Mouse (Mus musculus): ENCODE results near the gene Ttc16. TPM values are rescaled to one million over a fixed set of nuclear protein-coding genes. Genes with fewer than 3 reads are reported as not detected.

The Ttc16 gene
- polyA plus RNA-seq, 1 experiment from 2014 or later, result not detected

DNA sequence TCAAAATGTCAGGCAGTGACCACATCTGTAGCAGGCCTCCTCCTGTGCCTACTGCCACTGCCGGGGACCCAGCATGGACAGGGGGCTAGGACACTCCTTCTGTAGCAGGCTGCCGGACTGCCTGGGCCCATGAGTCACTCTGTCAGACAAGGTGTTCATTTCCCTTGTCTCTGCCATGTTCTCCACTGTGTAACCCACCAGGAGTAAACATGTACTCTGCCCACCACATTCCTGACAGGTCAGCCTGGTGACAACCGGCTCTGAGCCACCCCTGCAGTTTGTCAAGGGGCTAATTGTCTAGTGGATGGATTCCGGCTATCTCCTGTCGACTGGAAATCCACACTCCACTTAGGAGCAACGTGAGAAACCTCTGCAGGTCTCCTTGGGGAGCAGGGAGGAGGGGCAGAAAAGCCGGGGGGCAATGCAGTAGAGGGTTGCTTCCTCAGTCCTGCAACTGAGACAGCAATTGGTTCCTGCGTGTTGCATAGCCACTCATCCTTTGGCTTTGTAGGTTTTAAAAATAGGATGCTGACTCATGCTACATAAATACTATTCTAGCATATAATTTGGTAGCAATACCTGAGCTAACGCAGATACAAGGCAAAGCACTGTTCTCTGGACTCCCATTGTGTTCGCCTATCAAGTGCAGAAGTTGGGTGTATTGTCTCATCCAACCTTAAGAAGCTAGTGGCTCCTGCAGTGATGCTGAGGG lies 23.0 kb upstream of the Ttc16 start:
- H3K36me3 ChIP-seq (ENCODE audit: inconsistent target), result peaks cover 49% of the 10 kb centered on the region

DNA sequence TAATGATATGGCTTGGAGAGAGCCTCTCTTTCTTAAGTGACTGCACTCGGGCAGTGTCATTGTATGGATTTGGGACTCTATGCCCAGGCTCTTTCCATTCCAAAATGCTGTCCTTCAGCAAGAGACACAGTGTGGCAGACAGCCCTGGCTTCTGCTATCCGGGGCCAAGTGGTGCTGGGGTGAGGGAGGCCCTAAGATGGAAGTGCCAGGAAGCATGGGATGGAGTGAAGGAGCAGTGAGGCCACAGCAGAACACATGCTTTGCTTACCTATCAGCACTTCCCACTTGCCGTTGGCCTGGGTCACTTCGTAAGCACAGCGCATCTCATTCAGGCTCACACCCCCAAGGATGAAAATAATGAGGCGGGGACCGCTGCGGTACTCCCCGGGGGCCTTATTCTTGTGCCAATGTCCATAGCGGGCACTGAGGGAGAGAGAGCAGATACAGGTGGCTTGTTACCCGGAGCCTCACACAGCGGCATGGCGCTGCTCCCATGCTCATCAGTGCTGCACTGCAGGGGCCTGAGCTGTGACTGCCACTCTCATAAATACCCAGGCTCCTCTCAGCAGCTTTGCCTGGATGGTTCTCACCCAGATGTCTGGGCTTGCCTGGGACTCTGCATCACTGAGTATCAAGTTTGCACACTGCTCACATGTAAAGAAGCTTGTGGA lies 20.4 kb upstream of the Ttc16 start:
- over 99% methylated on average over 13 of the region's 13 CpGs for WGBS (ENCODE audit: missing documents)
- Histone ChIP-seq H3K27ac (no peak overlapping the region), H3K36me3 (ENCODE audit: inconsistent target) (peaks cover 48% of the 10 kb centered on the region), H3K4me3 (ENCODE audit: inconsistent target) (no peak overlapping the region), H3K79me2 (ENCODE audit: inconsistent target) (no peaks in the 10 kb centered on the region)

More for the DNA sequence above, 23.0 kb upstream of the Ttc16 start:
- Histone ChIP-seq H3K4me3 (ENCODE audit: inconsistent target) (no peak overlapping the region), H3K27ac (no peak overlapping the region), H3K79me2 (ENCODE audit: inconsistent target) (no peaks in the 10 kb centered on the region)
- WGBS (ENCODE audit: missing documents), result 76% methylated on average over 10 of the region's 10 CpGs

DNA sequence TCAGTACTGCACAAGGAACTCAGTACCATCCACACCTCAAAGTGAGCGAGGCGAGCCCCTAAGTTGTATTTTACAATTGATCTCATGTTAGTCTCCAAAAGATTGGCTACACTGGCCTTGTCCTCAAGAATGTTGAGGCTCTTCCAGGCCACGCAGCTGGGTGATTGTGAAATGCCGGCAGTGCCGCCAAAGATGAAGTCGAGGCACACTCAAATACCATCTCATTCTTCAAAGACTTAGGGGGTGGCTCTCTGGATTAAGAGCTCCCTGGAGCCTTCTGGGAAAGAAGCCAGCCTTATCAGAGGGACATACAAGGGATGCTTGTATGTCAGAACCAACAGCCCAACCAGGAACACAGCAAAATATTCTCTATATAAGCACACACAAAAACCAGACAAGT lies 15.9 kb upstream of the Ttc16 start:
- no peaks in the 10 kb centered on the region for H3K79me2 ChIP-seq (ENCODE audit: inconsistent target)
- H3K36me3 ChIP-seq (ENCODE audit: inconsistent target), result peaks cover 16% of the 10 kb centered on the region; the same call in 1 of the 2 replicates
- H3K4me3 ChIP-seq (ENCODE audit: inconsistent target), result no peak overlapping the region
- WGBS (ENCODE audit: missing documents), result 90% methylated on average over 6 of the region's 6 CpGs
- no peak overlapping the region for H3K27ac ChIP-seq

DNA sequence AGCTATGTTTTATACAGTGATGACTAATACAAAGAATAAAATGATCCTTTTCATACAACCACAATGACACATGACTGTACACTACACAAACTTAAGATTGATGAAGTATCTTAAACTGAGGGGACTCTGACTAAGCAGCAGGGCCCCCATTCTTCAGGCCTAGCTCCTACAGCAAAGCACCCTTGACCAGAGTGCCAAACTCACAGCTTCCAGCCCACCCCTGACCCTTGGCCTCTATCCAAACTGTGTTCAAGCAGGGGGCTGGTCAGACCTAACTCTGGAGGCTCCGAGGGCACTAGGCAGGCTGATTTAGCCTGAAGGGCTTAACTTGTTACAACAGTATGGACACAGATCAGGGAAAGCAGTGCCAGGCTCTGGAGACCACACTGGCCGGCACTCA lies 13.1 kb upstream of the Ttc16 start:
- 89% methylated on average over 2 of the region's 2 CpGs for WGBS (ENCODE audit: missing documents)

DNA sequence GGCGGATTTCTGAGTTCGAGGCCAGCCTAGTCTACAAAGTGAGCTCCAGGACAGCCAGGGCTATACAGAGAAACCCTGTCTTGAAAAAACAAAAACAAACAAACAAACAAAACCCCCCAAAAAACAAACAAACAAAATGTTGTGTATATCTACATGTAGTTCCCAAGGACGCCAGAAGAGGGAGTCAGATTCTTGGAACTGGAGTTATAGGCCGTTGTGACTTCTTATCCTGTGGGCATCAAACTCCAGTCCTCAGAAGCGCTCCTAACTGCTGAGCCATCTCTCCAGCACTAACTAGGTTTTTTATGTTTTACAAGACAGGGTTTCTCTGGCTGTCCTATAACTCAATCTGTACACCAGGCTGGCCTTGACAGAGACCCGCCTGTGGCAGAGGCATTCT lies 11.7 kb upstream of the Ttc16 start:
- H3K79me2 ChIP-seq (ENCODE audit: inconsistent target), result no peaks in the 10 kb centered on the region
- no peak overlapping the region for H3K27ac ChIP-seq
- H3K36me3 ChIP-seq (ENCODE audit: inconsistent target), result no peaks in the 10 kb centered on the region
- no peak overlapping the region for H3K4me3 ChIP-seq (ENCODE audit: inconsistent target)
- WGBS (ENCODE audit: missing documents), result 50% methylated on average over 4 of the region's 6 CpGs

More for the DNA sequence above, 13.1 kb upstream of the Ttc16 start:
- Histone ChIP-seq H3K79me2 (ENCODE audit: inconsistent target) (no peaks in the 10 kb centered on the region), H3K27ac (no peak overlapping the region), H3K36me3 (ENCODE audit: inconsistent target) (no peaks in the 10 kb centered on the region; the same call in 1 of the 2 replicates), H3K4me3 (ENCODE audit: inconsistent target) (no peak overlapping the region)

- H3K36me3 ChIP-seq (ENCODE audit: inconsistent target), result no peaks in the 10 kb centered on the region
- no peaks in the 10 kb centered on the region for H3K79me2 ChIP-seq (ENCODE audit: inconsistent target)
- no peak within 1 kb of the TSS for H3K4me3 ChIP-seq (ENCODE audit: inconsistent target)
- WGBS (ENCODE audit: missing documents), result 86% methylated on average over 4 of the region's 4 CpGs
- no peak within 1 kb of the TSS for H3K27ac ChIP-seq
These were observed 8.7 kb upstream of the Ttc16 start, which contains the start of gene Cfap157 for GRCm38 (mm10) chr2:32784048-32784681. Gene Cfap157 (minus strand): TSS chr2:32784428.

DNA sequence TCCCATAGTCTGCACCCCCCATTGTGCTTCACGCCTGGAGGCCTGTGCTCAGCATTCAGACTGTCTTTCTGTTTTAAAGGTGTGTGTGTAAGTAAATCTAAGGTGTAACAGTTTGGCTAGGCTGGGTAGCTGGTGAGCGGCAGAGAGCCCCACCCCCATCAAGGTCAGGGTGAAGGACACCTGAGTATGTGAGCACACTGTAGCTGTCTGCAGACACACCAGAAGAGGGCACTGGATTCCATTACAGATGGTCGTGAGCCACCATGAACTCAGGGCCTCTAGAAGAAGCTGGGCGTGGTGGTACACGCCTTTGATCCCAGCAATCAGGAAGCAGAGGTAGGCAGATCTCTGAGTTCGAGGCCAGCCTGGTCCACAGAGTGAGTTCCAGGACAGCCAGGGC lies 6.3 kb upstream of the Ttc16 start:
- Histone ChIP-seq H3K79me2 (ENCODE audit: inconsistent target) (no peaks in the 10 kb centered on the region), H3K27ac (no peak overlapping the region), H3K4me3 (ENCODE audit: inconsistent target) (no peak overlapping the region), H3K36me3 (ENCODE audit: inconsistent target) (no peaks in the 10 kb centered on the region)
- WGBS (ENCODE audit: missing documents), result 87% methylated on average over 4 of the region's 6 CpGs

- WGBS (ENCODE audit: missing documents), result 95% methylated on average over 6 of the region's 6 CpGs
- H3K36me3 ChIP-seq (ENCODE audit: inconsistent target), result no peaks in the 10 kb centered on the region
- no peak overlapping the region for H3K27ac ChIP-seq
- no peaks in the 10 kb centered on the region for H3K79me2 ChIP-seq (ENCODE audit: inconsistent target)
- H3K4me3 ChIP-seq (ENCODE audit: inconsistent target), result no peak overlapping the region
These were observed 4.3 kb upstream of the Ttc16 start for GRCm38 (mm10) chr2:32779714-32780113.

- no peak overlapping the region for H3K27ac ChIP-seq
- 37% methylated on average over 8 of the region's 8 CpGs for WGBS (ENCODE audit: missing documents)
- no peaks in the 10 kb centered on the region for H3K79me2 ChIP-seq (ENCODE audit: inconsistent target)
- no peak overlapping the region for H3K4me3 ChIP-seq (ENCODE audit: inconsistent target)
- no peaks in the 10 kb centered on the region for H3K36me3 ChIP-seq (ENCODE audit: inconsistent target)
These were observed 3.7 kb upstream of the Ttc16 start for GRCm38 (mm10) chr2:32779131-32779530.

- WGBS (ENCODE audit: missing documents), result 97% methylated on average over 5 of the region's 6 CpGs
- H3K27ac ChIP-seq, result no peak overlapping the region
- H3K4me3 ChIP-seq (ENCODE audit: inconsistent target), result no peak overlapping the region
- no peaks in the 10 kb centered on the region for H3K79me2 ChIP-seq (ENCODE audit: inconsistent target)
- H3K36me3 ChIP-seq (ENCODE audit: inconsistent target), result no peaks in the 10 kb centered on the region
These were observed 2.6 kb upstream of the Ttc16 start for GRCm38 (mm10) chr2:32778081-32778480.

- Histone ChIP-seq H3K27ac (no peak overlapping the region), H3K79me2 (ENCODE audit: inconsistent target) (no peaks in the 10 kb centered on the region), H3K4me3 (ENCODE audit: inconsistent target) (peak overlapping the region; percentile 45), H3K36me3 (ENCODE audit: inconsistent target) (no peaks in the 10 kb centered on the region)
- 41% methylated on average over 22 of the region's 22 CpGs for WGBS (ENCODE audit: missing documents)
These were observed 759 bp upstream of the Ttc16 start for GRCm38 (mm10) chr2:32776192-32776591.

- 84% methylated on average over 8 of the region's 8 CpGs for WGBS (ENCODE audit: missing documents)
- Histone ChIP-seq H3K27ac (no peak overlapping the region), H3K36me3 (ENCODE audit: inconsistent target) (no peaks in the 10 kb centered on the region), H3K4me3 (ENCODE audit: inconsistent target) (no peak overlapping the region), H3K79me2 (ENCODE audit: inconsistent target) (no peaks in the 10 kb centered on the region)
These were observed 2.7 kb downstream of the Ttc16 start for GRCm38 (mm10) chr2:32772626-32773279.

DNA sequence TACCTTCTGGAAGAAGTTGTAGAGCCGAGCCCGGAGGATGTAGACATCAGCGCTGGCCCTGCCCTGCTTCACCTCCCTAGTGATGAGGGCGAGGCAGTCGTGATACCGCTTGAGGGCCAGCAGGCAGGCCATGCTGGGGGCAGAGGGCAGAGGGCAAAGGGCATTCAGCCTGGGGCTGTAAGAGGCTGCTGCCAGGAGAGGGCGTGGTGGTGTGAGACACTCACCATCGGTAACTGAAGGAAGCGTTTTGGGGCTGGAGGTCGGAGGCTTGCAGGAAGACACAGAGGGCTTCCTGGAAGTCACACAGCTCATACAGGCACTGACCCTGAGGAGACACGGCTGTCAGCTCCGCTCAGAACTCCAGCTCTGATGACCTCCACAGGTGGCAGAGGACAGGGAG lies 3.5 kb downstream of the Ttc16 start:
- 72% methylated on average over 12 of the region's 12 CpGs for WGBS (ENCODE audit: missing documents)
- Histone ChIP-seq H3K79me2 (ENCODE audit: inconsistent target) (no peaks in the 10 kb centered on the region), H3K27ac (no peak overlapping the region), H3K4me3 (ENCODE audit: inconsistent target) (no peak overlapping the region), H3K36me3 (ENCODE audit: inconsistent target) (no peaks in the 10 kb centered on the region)

DNA sequence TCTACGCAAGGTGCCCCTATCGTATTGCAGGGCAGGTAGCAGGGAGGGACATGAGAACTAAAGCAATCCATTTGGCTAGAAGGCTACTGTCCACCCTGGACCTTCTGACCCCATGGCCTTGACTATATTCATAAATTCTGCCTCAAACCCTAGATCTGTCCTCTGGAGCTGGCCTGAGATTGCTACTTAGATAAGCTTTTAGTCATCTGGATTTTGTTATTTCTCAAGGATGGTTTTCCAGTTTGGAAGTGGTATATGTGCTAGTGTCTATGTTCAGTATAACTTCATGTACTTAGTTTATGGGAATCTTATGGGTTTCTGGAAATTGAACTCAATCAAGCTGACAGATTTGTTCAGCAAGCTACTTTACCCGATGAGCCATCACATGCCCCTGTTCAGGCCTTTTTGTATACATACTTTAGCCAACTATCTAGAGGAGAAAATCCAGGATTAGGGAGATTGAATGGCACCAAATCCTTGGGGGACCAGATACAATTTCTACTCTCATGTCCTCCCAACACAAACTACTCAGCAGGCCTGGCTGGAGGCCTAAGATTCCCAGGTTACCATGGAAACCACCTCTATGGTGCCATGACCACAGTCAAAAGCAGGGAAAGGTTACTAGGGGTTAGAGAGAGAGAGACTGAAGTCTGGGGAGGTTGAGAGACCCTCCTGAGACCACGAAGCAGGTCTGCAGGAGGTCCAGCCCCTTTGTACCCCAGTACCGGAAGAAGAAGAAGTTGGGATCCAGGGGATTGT lies 5.9 kb downstream of the Ttc16 start:
- 88% methylated on average over 5 of the region's 5 CpGs for WGBS (ENCODE audit: missing documents)
- Histone ChIP-seq H3K79me2 (ENCODE audit: inconsistent target) (no peaks in the 10 kb centered on the region), H3K36me3 (ENCODE audit: inconsistent target) (no peaks in the 10 kb centered on the region), H3K27ac (no peak overlapping the region), H3K4me3 (ENCODE audit: inconsistent target) (no peak overlapping the region)
